Mouse (Mus musculus) kidney, embryonic 16.5 days (tissue): Measurements from ENCODE around the gene Sik3. TPM values are rescaled to one million over a fixed set of nuclear protein-coding genes. Genes with fewer than 3 reads are reported as not detected.
A peak's percentile ranks its signal among the peaks of the same experiment; 100 is the strongest.

Source experiments
- ATAC-seq: fragments of 200-750 bp; cut with Nextera tagmentation; 2 replicates; pipeline ENCODE4 v1.8.0; 2017; ENCODE audit warnings: moderate TSS enrichment; ENCODE audit not compliant: low FRiP score, low TSS enrichment
- H3K27ac ChIP-seq: fragments of 300-500 bp; sonication (generic); 2 replicates; pipeline ENCODE4 v1.5.1; 2014; ENCODE audit warnings: low read length
- H3K27me3 ChIP-seq: fragments of 300-500 bp; sonication (generic); 2 replicates; pipeline ENCODE4 v1.6.1; 2014; ENCODE audit warnings: low read length, control low read depth, mixed read lengths; ENCODE audit not compliant: insufficient read depth
- H3K36me3 ChIP-seq: fragments of 300-500 bp; sonication (generic); 2 replicates; pipeline ENCODE4 v1.6.1; 2014; ENCODE audit warnings: low read length, control low read depth, mixed read lengths; ENCODE audit not compliant: insufficient read depth
- H3K4me1 ChIP-seq: fragments of 300-500 bp; sonication (generic); 2 replicates; pipeline ENCODE4 v1.6.1; 2014; ENCODE audit warnings: low read length, control low read depth, mixed read lengths; ENCODE audit not compliant: insufficient read depth
- H3K4me2 ChIP-seq: fragments of 300-500 bp; sonication (generic); replicated peaks from 2 replicates; pipeline ENCODE4 v1.6.1; 2014; ENCODE audit warnings: low read depth, low read length
- H3K4me3 ChIP-seq: fragments of 300-500 bp; sonication (generic); 2 replicates; pipeline ENCODE4 v1.5.1; 2014; ENCODE audit warnings: mild to moderate bottlenecking, low read length
- H3K9ac ChIP-seq: fragments of 300-500 bp; sonication (generic); replicated peaks from 2 replicates; pipeline ENCODE4 v1.6.1; 2014; ENCODE audit warnings: low read length
- H3K9me3 ChIP-seq: fragments of 300-500 bp; sonication (generic); 2 replicates; pipeline ENCODE4 v1.6.1; 2016; ENCODE audit warnings: low read length, control low read depth
- WGBS: fragments of 180-500 bp; shearing (Covaris S2); extraction: QIAGEN DNeasy Blood & Tissue Kit; methylation state at CpG from one replicate; pipeline ENCODE4 v1.1.7; 2014; 5-methylcytosine and 5-hydroxymethylcytosine counted together
- polyA plus RNA-seq: library from polyadenylated mRNA; unstranded; fragments of >200 nt; fragmentation: Nextera tagmentation; extraction: Ambion mirVana; gene quantifications from 2 replicates; pipeline ENCODE4 v1.2.1, GENCODE M21; 2015

Sik3 gene
- polyA plus RNA-seq, 1 experiment from 2014 or later: 5.2 TPM

DNA sequence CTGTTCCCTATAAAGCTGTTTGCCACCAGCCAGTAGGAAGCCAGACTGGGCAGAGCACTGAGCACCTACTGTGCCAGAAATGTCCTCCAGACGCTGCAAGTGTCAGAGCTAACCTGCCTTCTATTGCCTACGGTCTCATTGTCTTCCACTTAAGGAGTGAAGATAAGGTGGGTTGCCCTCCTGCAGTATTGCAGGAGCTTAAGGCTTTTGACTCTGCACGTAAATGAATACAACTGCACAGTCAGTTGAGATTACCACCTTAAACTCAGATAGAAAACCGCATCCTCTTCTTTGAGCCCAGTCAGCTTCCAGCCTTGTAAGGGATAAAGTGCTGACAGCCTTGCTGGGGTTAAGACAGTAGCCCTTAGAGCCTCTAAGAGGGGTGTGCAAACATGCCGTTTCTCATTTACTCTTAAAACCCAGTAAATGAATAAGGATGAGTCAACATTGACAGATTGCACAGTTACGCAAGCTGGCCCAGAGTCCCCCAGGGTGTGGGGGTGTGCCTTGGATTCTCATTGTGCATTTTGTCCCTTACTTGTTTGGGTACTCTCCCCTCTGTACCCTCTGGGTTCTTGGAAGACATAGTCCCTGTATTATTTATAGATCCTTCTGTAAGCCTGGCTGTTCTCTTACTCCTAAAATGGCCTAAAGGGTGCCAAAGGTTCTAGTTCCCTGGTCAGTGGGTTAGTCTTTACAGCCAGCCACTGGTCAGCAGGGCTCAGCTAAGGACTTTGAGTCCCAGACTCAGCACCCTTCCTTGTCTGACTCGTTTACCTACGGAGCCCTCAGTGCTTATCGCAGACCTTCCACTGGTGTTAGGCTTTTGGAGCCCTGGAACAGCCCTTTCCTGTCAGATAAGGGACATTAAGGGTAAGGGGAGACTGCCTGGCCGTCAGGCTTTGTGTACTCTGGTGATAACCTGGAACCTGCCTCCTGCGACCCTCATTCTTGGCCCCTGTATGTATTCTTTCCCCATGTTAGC, 203.0 kb downstream of the Sik3 start:
- Histone ChIP-seq H3K27me3 (no peaks in the 10 kb centered on the region), H3K4me3 (no peak overlapping the region), H3K4me1 (no peaks in the 10 kb centered on the region), H3K9me3 (no peaks in the 10 kb centered on the region), H3K27ac (no peak overlapping the region), H3K9ac (no peak overlapping the region), H3K4me2 (no peak overlapping the region), H3K36me3 (peaks cover 28% of the 10 kb centered on the region)
- ATAC-seq: no peak
- 82% methylated on average over 11 of the region's 11 CpGs for WGBS

DNA sequence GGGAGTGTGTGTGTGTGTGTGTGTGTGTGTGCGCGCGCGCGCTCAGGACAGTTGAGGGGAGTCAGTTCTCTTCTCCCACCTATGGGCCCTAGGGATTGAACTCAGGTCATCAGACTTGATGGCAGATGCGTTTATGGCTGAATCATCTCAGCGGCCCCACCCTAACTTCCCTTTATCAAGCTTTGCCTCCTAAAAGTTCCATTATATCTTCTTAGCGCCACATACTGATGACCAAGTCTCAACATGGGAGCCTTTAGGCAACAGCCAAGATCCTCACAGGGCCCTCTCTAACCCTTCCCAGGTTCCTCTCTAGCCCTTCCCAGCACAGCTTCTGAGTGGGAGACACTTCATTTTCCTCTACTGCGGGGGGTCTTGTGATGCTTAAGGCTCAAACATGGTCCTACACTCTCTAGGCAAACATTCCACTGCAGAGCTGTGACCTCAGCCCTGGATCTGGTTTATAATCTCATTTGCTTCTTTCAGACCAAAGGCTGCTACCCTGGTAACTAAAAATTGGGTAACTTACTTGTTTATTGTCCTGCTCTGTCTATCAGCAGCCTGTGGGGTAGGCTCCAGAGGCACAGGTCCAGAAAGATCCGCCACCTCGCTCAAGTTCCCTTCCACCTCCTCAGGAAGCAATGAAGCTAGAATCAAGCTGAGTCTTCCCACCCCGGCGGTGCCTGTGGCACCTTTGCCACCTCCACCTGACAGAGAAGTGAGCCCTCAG, 204.3 kb downstream of the Sik3 start:
- no peak for ATAC-seq
- 95% methylated on average over 13 of the region's 13 CpGs for WGBS
- no peak overlapping the region for H3K27ac ChIP-seq
- no peak overlapping the region for H3K4me2 ChIP-seq
- H3K36me3 ChIP-seq: peaks cover 30% of the 10 kb centered on the region
- no peak overlapping the region for H3K9ac ChIP-seq
- no peaks in the 10 kb centered on the region for H3K9me3 ChIP-seq
- no peak overlapping the region for H3K4me3 ChIP-seq
- H3K4me1 ChIP-seq: no peaks in the 10 kb centered on the region
- no peaks in the 10 kb centered on the region for H3K27me3 ChIP-seq

DNA sequence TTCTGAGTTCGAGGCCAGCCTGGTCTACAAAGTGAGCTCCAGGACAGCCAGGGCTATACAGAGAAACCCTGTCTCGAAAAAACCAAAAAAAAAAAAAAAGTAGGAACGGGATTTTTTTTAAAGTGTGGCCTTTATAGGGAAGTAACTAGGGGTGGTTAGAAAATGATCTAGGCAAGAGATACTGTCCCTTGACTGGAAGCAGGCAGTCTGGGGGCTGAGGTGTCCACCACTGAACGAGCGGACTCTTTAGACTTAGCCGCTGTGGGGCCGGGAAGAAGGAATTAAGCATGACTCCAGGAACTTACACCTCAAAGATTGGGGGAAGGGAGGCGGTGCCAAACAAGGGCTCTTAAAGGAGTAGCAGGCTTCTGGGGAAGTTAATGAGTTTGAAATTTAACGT, 205.6 kb downstream of the Sik3 start:
- Histone ChIP-seq H3K9me3 (no peaks in the 10 kb centered on the region), H3K9ac (no peak overlapping the region), H3K27ac (no peak overlapping the region), H3K4me1 (no peaks in the 10 kb centered on the region), H3K27me3 (no peaks in the 10 kb centered on the region), H3K4me2 (no peak overlapping the region), H3K36me3 (peaks cover 25% of the 10 kb centered on the region), H3K4me3 (no peak overlapping the region)
- no peak for ATAC-seq
- WGBS: 71% methylated on average over 9 of the region's 9 CpGs

DNA sequence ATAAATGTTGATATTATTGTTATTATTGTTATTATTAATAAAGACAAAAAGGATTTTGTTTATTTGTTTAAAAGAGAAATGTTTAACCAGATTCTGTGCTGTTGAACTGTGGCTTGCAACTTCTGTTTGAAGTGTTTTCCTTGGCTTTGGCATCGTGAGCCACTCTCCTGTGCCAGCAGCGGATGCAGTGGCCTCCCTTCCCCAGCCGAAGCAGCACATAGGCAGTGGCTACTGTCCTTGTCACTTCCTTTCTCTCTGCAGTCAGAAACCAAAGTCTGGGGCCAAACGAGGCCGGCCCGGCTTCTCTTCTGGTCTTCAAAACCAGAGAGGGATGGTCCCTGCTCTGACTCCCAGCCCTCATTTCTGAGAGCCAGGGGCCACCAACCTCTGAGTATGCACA, 210.5 kb downstream of the Sik3 start:
- 85% methylated on average over 6 of the region's 6 CpGs for WGBS
- H3K9me3 ChIP-seq: no peaks in the 10 kb centered on the region
- H3K27me3 ChIP-seq: no peaks in the 10 kb centered on the region
- no peak overlapping the region for H3K4me2 ChIP-seq
- no peak for ATAC-seq
- H3K4me1 ChIP-seq: no peaks in the 10 kb centered on the region
- H3K4me3 ChIP-seq: no peak overlapping the region
- H3K9ac ChIP-seq: no peak overlapping the region
- no peak overlapping the region for H3K27ac ChIP-seq
- H3K36me3 ChIP-seq: peaks cover 17% of the 10 kb centered on the region

DNA sequence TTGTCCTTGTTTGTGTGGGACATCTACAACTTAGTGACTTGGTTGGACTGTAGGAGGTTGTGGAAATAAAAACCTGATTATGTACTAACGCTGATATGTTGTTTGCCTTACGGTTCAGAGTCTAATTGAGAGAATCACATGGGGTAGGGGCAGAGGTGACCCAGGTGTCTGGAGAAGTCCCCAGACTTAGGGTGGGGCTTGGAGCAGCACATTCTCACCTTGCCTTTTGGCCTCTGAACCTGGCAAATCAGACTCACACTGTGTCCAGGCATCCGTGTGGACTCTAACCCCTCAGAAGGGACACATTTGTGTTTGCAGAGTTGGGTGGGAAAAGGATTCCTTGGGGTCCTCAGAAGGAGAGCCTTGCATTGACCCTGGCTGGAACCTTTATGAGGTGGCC, 211.5 kb downstream of the Sik3 start:
- no peak overlapping the region for H3K9ac ChIP-seq
- no peaks in the 10 kb centered on the region for H3K4me1 ChIP-seq
- no peak for ATAC-seq
- H3K27ac ChIP-seq: no peak overlapping the region
- H3K36me3 ChIP-seq: peaks cover 17% of the 10 kb centered on the region
- no peaks in the 10 kb centered on the region for H3K9me3 ChIP-seq
- H3K4me2 ChIP-seq: no peak overlapping the region
- no peak overlapping the region for H3K4me3 ChIP-seq
- H3K27me3 ChIP-seq: no peaks in the 10 kb centered on the region
- WGBS: 57% methylated on average over 3 of the region's 3 CpGs

DNA sequence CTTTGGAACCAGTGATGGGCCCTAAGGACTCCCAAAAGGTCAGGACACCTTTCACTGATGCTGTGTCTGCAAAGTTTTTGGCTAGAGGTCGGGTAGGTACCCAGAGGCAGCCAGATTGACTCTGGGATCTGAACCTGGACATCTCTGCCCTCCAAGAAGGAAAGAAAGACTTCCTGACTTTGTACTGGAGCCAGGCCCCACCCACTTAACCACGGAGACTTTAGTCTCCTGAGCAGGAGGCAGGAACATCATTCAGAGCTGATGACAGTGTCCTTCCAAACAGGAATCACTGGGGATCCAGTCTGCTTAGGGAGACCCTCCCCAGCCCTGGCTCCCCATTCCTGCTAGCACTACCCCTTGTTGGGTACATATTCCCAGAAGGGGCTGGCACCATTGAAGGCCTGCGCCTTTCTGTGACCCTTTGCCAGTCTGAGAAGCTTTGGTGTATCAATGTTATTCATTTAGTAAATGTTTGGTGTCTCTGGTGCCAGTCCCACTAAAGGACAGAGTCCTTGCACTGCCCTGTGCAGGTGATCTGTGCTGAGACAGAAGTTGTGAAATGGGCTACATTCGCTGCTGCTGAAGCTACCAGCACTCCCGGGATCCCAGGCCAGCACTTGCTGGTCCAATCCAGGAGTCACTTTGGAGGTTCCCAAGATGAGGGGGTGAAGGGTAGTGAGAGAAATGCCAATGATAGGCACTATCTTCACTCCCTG, 212.5 kb downstream of the Sik3 start:
- Histone ChIP-seq H3K36me3 (peaks cover 15% of the 10 kb centered on the region), H3K27ac (no peak overlapping the region), H3K4me2 (no peak overlapping the region), H3K27me3 (no peaks in the 10 kb centered on the region), H3K9me3 (no peaks in the 10 kb centered on the region), H3K9ac (no peak overlapping the region), H3K4me3 (no peak overlapping the region), H3K4me1 (peaks cover 1% of the 10 kb centered on the region)
- 65% methylated on average over 5 of the region's 5 CpGs for WGBS
- no peak for ATAC-seq

DNA sequence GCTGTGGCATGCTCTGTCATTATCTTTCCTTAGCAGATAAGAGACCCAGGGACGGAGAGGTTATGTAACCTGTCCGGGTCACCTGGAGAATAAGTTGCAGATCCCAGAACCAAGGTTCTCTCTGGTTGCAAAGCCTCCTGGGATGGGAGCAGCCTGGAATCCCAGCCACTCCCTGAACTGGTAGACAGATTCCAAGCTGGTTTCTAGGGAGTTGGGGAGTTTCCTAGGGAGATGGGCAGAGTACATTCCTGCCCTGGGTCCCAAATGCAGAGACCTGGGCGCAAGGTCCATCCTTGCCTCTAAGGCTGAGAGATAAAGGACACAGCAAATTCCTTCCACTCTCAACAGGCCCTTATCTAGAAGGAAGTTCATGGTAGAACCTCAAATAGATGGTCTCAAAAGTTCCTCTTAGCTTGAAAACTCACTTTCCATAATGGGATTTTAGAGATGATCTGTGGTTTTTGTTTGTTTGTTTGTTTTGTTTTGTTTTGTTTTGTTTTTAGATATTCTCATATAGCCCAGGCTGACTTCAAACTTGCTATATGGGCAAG, 214.5 kb downstream of the Sik3 start:
- Histone ChIP-seq H3K27ac (no peak overlapping the region), H3K4me1 (peaks cover 9% of the 10 kb centered on the region), H3K9me3 (no peaks in the 10 kb centered on the region), H3K27me3 (no peaks in the 10 kb centered on the region), H3K4me2 (no peak overlapping the region), H3K36me3 (no peaks in the 10 kb centered on the region), H3K4me3 (no peak overlapping the region), H3K9ac (no peak overlapping the region)
- ATAC-seq: no peak
- WGBS: 86% methylated on average over 3 of the region's 3 CpGs

DNA sequence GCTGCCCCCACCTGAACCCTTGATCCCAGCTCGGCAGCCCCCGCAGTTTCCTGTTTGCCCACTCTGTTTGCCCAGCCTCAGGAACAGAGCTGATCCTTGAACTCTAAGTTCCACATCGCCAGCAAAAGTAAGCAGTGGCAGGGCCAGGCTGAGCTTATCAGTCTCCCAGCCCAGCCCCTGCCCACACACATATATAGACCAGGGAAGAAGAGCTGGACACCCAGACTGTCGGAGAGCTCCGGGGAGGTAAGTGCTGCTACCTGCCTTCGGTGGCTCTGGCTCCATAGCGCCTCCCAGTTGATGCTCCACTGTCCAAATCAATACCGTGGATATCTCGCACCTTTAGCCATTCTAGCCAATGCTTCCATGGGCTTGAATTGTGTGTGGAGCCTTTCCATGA, 215.9 kb downstream of the Sik3 start, which contains the start of gene Apoa1:
Gene Apoa1, plus strand, starts transcription at position 90 of the 400 bp plus-strand sequence.
- no peak within 1 kb of the TSS for H3K27ac ChIP-seq

DNA sequence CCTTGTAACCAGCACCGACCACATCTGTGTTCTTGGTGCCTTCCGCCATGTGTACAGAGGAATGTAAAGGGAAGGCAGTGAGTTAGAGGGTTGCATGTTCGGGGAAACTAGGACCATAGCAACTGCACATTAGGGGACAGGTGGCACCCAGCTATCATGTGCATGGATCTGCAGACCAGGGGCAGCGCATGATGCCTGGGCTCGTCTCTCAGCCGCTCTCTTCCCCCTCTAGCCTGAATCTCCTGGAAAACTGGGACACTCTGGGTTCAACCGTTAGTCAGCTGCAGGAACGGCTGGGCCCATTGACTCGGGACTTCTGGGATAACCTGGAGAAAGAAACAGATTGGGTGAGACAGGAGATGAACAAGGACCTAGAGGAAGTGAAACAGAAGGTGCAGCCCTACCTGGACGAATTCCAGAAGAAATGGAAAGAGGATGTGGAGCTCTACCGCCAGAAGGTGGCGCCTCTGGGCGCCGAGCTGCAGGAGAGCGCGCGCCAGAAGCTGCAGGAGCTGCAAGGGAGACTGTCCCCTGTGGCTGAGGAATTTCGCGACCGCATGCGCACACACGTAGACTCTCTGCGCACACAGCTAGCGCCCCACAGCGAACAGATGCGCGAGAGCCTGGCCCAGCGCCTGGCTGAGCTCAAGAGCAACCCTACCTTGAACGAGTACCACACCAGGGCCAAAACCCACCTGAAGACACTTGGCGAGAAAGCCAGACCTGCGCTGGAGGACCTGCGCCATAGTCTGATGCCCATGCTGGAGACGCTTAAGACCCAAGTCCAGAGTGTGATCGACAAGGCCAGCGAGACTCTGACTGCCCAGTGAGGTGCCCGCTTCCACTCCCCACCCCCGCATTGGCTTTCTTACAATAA, 217.2 kb downstream of the Sik3 start:
- peak; percentile 93 for ATAC-seq
- 13% methylated on average over 37 of the region's 37 CpGs for WGBS
- Histone ChIP-seq H3K4me2 (peak overlapping the region; percentile 84), H3K27me3 (no peaks in the 10 kb centered on the region), H3K9me3 (no peaks in the 10 kb centered on the region), H3K9ac (peak overlapping the region; percentile 70), H3K4me1 (peaks cover 9% of the 10 kb centered on the region), H3K36me3 (no peaks in the 10 kb centered on the region), H3K27ac (no peak overlapping the region), H3K4me3 (peak overlapping the region; percentile 54)

More for the DNA sequence above, 215.9 kb downstream of the Sik3 start, which contains the start of gene Apoa1:
- 50% methylated on average over 9 of the region's 9 CpGs for WGBS
- Histone ChIP-seq H3K27me3 (no peaks in the 10 kb centered on the region), H3K36me3 (no peaks in the 10 kb centered on the region), H3K4me1 (peaks cover 9% of the 10 kb centered on the region), H3K9ac (no peak within 1 kb of the TSS), H3K9me3 (no peaks in the 10 kb centered on the region), H3K4me3 (no peak within 1 kb of the TSS), H3K4me2 (no peak within 1 kb of the TSS)
- no peak for ATAC-seq
